Mouse (Mus musculus): ENCODE results near the gene Dmkn. TPM values are rescaled to one million over a fixed set of nuclear protein-coding genes. Genes with fewer than 3 reads are reported as not detected.
A peak's percentile ranks its signal among the peaks of the same experiment; 100 is the strongest.
"Not testable (repeated sequence)": the region's sequence is repeated elsewhere in the genome, so short reads cannot be mapped to it uniquely, and the experiment has no call there.

The Dmkn gene
- polyA plus RNA-seq (2012) = not detected in 2 replicates

DNA sequence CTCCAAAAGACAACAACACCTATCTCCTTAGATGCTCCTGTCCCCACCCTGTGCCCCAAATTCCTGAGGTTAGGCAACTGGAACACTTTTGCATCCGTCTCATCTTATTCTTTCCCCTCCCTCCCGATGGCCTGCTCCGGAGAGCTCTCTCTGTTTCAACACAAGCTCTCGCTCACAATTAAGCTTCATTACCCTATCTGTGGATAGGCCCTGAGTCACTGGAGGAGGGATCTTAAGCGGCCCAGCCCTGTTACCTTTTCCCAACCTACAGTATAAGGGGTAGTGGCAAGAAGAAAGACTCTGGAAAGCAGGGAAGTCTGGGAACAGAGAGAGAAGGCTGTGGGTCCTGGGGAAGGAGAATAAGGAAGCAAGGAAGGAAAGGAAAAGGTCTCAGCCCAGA, at the start of gene Dmkn:
Gene Dmkn, plus strand, starts transcription at position 301 of the 400 bp plus-strand sequence.
- peaks cover 2% of the 10 kb centered on the region; the same call in 1 of the 2 replicates for H3K27me3 ChIP-seq (ENCODE audit: control insufficient read depth)
- no peak for TF ChIP-seq GATA1 (IDR thresholded peaks at IDR 0.05; ENCODE audit: low read length)
- TF ChIP-seq TAL1 (IDR thresholded peaks at IDR 0.05; ENCODE audit: low read length) = no peak
- H3K36me3 ChIP-seq (ENCODE audit: control insufficient read depth) = no peaks in the 10 kb centered on the region
- no peaks in the 10 kb centered on the region for H3K9me3 ChIP-seq (ENCODE audit: control insufficient read depth, low read length)
- no peak within 1 kb of the TSS for H3K4me3 ChIP-seq (replicated peaks)
- peaks cover 5% of the 10 kb centered on the region for H3K4me1 ChIP-seq (ENCODE audit: control insufficient read depth)

DNA sequence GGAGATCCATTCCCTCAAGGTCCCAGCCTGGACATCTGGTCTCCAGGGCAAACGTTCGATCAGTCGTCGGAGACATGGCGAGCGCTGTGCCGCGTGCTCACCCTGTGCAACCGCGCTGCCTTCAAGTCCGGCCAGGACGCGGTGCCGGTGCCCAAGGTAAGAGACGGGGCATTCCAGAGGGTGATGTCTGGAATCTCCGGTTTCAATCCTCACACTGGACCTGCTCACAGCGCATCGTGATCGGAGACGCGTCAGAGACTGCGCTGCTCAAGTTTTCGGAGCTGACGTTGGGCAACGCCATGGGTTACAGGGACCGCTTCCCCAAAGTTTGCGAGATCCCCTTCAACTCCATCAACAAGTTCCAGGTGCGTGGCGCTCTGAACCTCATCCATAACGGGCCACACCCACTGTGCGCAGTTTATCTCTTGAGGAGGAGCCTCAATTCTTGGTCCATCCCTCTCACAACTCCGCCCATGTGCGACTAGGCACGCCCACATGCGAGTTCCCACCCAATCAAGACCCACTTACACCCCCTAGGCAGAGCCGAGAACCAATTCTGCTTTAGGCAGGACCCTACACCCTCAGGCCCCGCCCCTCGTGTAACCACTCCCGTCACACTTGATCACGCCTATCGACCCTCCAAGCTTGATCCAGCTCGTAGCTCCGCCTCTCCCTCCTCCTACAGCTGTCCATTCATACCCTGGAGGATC, 46.4 kb upstream of the Dmkn start:
- Histone ChIP-seq H3K36me3 (ENCODE audit: control insufficient read depth) (no peaks in the 10 kb centered on the region), H3K9me3 (ENCODE audit: control insufficient read depth, low read length) (no peaks in the 10 kb centered on the region), H3K4me1 (ENCODE audit: control insufficient read depth) (peaks cover 22% of the 10 kb centered on the region), H3K4me3 (replicated peaks) (peak overlapping the region; percentile 58), H3K27me3 (ENCODE audit: control insufficient read depth) (peaks cover 35% of the 10 kb centered on the region)
- TF ChIP-seq TAL1 (IDR thresholded peaks at IDR 0.05; ENCODE audit: low read length) (no peak), GATA1 (IDR thresholded peaks at IDR 0.05; ENCODE audit: low read length) (no peak)

DNA sequence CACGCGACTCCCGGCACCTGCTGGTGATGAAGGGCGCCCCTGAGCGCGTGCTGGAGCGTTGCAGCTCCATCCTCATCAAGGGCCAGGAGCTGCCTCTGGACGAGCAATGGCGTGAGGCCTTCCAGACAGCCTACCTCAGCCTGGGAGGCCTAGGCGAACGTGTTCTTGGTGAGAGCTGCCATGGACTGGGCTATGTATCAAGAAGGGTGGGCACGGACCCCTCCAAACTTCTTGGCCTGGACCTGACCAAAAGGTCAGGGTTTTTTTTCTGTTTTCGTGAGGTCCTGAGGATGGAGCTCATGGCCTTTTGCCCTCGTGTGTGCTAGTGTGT, 45.9 kb upstream of the Dmkn start:
- TF ChIP-seq GATA1 (IDR thresholded peaks at IDR 0.05; ENCODE audit: low read length) = no peak
- no peak for TF ChIP-seq TAL1 (IDR thresholded peaks at IDR 0.05; ENCODE audit: low read length)
- peaks cover 35% of the 10 kb centered on the region for H3K27me3 ChIP-seq (ENCODE audit: control insufficient read depth)
- no peaks in the 10 kb centered on the region for H3K9me3 ChIP-seq (ENCODE audit: control insufficient read depth, low read length)
- no peaks in the 10 kb centered on the region for H3K36me3 ChIP-seq (ENCODE audit: control insufficient read depth)
- peaks cover 20% of the 10 kb centered on the region for H3K4me1 ChIP-seq (ENCODE audit: control insufficient read depth)
- peak overlapping the region; percentile 58 for H3K4me3 ChIP-seq (replicated peaks)

DNA sequence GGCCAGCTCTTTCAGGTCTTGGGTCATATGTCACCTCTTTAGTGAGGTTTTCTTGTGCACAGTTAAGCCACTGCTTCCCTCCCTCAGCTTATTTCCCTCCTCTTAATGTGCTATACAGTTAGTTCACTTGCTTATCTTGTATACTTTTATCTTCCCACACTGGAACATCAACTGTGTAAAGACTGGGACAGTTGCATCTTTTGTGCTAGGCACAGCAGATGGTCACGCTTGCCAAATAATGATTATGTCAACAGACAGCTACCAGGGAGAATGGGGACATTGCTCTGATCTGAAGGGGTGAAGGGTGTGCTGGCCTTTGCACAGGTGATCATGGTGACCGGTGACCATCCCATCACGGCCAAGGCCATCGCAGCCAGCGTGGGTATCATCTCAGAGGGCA, 43.9 kb upstream of the Dmkn start:
- Histone ChIP-seq H3K27me3 (ENCODE audit: control insufficient read depth) (peaks cover 30% of the 10 kb centered on the region), H3K4me1 (ENCODE audit: control insufficient read depth) (peaks cover 20% of the 10 kb centered on the region), H3K9me3 (ENCODE audit: control insufficient read depth, low read length) (no peaks in the 10 kb centered on the region), H3K36me3 (ENCODE audit: control insufficient read depth) (no peaks in the 10 kb centered on the region), H3K4me3 (replicated peaks) (no peak overlapping the region)
- TF ChIP-seq TAL1 (IDR thresholded peaks at IDR 0.05; ENCODE audit: low read length) (no peak), GATA1 (IDR thresholded peaks at IDR 0.05; ENCODE audit: low read length) (no peak)

DNA sequence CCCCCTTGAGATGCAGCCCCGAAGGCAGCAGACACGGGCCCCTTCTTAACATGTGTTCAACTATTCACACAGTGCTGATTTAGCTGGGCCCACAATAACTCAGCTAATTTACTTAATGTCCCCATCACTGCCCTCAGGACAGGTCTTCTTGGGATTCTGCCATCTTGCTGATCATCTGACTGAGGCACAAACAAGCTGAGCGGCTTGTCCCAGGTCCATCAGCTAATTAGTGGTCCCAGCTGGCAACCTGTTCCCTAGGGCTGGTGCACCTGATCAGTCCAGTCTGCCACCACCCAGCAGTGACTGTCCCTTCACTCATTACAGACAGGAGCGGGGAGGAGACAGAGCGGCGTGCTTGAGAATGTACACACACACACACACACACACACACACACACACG, 42.3 kb upstream of the Dmkn start:
- Histone ChIP-seq H3K27me3 (ENCODE audit: control insufficient read depth) (peaks cover 14% of the 10 kb centered on the region), H3K4me1 (ENCODE audit: control insufficient read depth) (peaks cover 20% of the 10 kb centered on the region), H3K4me3 (replicated peaks) (no peak overlapping the region), H3K36me3 (ENCODE audit: control insufficient read depth) (no peaks in the 10 kb centered on the region; the same call in 1 of the 2 replicates), H3K9me3 (ENCODE audit: control insufficient read depth, low read length) (no peaks in the 10 kb centered on the region)
- no peak for TF ChIP-seq TAL1 (IDR thresholded peaks at IDR 0.05; ENCODE audit: low read length)
- TF ChIP-seq GATA1 (IDR thresholded peaks at IDR 0.05; ENCODE audit: low read length) = no peak

DNA sequence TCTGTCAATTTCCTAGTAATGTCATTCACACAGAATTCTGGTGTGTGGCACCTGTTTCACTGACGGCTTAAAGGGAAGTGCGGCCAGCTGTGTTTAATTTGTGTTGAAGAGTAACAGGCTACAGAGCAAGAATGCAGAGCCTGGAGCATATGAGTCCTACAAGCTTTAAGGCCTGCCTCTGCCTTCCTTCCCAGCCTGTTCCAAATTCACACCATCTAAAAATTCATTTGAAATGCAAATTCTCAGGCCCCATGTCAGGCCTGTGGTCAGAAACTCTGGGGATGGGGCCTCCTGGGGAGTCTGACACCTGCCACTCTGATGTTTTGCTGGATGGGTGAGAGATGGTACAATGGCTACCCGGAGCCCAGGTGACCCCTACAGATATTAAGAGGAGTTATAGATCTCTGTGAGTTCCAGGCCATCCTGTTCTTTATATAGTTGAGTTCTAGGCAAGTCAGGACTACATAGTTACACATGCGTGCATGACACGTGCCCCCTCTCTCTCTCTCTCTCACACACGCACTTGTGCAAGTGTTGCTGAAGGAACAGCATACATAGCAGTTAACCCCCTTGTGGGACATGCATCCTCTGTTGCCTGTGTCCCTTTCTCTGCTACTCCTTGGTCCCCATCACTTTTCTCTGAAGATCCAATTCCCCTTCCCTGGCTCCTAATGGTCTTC, 40.1 kb upstream of the Dmkn start:
- peaks cover 8% of the 10 kb centered on the region for H3K4me1 ChIP-seq (ENCODE audit: control insufficient read depth)
- TF ChIP-seq GATA1 (IDR thresholded peaks at IDR 0.05; ENCODE audit: low read length) (no peak), TAL1 (IDR thresholded peaks at IDR 0.05; ENCODE audit: low read length) (no peak)
- H3K36me3 ChIP-seq (ENCODE audit: control insufficient read depth) = peaks cover 16% of the 10 kb centered on the region
- H3K27me3 ChIP-seq (ENCODE audit: control insufficient read depth) = no peaks in the 10 kb centered on the region
- no peak overlapping the region for H3K4me3 ChIP-seq (replicated peaks)
- no peaks in the 10 kb centered on the region for H3K9me3 ChIP-seq (ENCODE audit: control insufficient read depth, low read length)

DNA sequence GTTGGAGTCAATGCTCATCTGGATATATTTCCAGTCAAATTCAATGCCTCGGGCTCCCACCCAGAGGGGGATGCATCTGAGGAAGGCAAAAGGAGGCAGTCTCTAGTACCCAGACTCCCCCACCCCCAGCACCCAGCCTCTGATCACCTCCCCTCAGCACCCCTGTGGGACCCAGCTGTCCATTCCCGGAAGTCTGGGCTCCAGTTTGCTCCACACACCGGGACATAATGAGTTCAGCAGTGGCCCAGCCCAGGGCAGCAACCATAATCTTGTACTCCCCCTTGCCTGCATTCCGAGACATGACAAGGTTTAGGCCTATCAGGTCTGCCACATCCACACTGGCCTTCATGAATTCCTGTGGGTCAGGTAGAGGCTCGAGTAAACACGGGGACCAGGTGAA, 35.3 kb upstream of the Dmkn start:
- Histone ChIP-seq H3K36me3 (ENCODE audit: control insufficient read depth) (peaks cover 39% of the 10 kb centered on the region), H3K27me3 (ENCODE audit: control insufficient read depth) (no peaks in the 10 kb centered on the region), H3K9me3 (ENCODE audit: control insufficient read depth, low read length) (no peaks in the 10 kb centered on the region), H3K4me3 (replicated peaks) (peak overlapping the region; percentile 77), H3K4me1 (ENCODE audit: control insufficient read depth) (peaks cover 26% of the 10 kb centered on the region)
- no peak for TF ChIP-seq TAL1 (IDR thresholded peaks at IDR 0.05; ENCODE audit: low read length)
- TF ChIP-seq GATA1 (IDR thresholded peaks at IDR 0.05; ENCODE audit: low read length) = no peak

DNA sequence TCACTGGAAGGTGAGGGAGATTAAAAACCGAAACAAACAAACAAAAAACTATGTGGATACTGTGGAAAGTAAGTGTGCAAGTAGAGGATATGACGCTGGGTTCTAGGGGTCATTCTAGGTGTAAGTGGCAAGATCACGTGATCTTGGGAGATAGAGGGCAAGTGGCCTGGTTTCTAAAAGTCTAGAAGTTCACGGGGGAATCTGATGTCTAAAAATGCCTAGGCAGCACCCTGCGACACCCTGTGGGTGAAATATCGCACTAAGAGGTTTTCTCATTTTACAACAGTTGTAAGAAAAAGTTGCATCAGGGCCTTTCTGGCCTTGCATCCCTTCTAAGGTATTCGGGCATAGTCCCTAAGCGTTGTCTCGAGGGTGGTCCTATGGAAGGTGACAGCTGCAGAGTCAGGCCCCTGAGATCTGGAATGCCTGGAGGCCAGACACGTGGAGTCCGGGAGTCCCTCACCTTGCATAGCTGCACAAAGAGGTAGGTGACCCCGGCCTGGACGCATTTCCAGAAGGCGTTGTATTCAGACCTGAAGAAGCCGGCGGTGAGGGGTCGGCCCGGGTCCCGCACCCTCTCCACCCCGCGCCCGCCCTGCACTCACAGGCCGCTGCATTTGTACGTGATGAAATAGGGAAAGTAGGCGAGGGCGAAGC, 34.7 kb upstream of the Dmkn start:
- Histone ChIP-seq H3K4me1 (ENCODE audit: control insufficient read depth) (peaks cover 26% of the 10 kb centered on the region), H3K27me3 (ENCODE audit: control insufficient read depth) (no peaks in the 10 kb centered on the region), H3K36me3 (ENCODE audit: control insufficient read depth) (peaks cover 45% of the 10 kb centered on the region), H3K4me3 (replicated peaks) (peak overlapping the region; percentile 77), H3K9me3 (ENCODE audit: control insufficient read depth, low read length) (no peaks in the 10 kb centered on the region)
- TF ChIP-seq GATA1 (IDR thresholded peaks at IDR 0.05; ENCODE audit: low read length) (no peak), TAL1 (IDR thresholded peaks at IDR 0.05; ENCODE audit: low read length) (no peak)

DNA sequence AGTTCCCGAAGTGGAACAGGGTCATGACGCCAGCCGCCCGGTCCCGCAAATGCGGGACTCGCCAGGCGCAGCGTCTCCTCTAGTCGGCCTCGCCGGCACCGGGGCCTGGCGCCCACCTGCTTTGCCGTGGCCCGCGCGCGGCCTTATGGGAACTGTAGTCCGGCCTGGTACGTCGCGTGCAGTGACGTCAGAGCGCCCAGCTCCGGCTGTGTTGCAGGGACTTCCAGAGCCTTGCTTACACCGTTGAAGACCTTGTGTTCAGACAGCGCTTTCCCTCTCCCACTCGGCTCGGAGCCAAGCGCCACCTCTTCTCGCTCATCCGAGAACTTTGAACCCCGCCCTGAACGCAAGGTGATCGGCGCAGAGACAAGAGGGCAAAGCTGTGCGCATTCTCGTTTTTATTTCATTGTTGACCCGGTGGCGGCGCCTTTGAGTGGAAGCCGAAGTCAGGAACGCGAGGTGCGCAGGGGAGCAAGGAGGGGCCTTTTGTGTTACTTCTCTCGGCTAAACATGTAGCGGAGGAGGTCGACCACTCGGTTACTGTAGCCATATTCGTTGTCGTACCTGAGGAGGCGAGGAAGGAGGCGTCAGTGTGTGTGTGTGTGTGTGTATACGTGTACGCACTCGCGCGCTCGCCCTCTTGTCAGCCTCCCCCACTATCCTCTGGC, 34.0 kb upstream of the Dmkn start, which contains the start of gene Tmem147:
Gene Tmem147, minus strand, starts transcription at position 145 of the 668 bp plus-strand sequence.
- Histone ChIP-seq H3K9me3 (ENCODE audit: control insufficient read depth, low read length) (no peaks in the 10 kb centered on the region), H3K27me3 (ENCODE audit: control insufficient read depth) (no peaks in the 10 kb centered on the region), H3K4me1 (ENCODE audit: control insufficient read depth) (peaks cover 26% of the 10 kb centered on the region), H3K4me3 (replicated peaks) (peak within 1 kb of the TSS; percentile 77), H3K36me3 (ENCODE audit: control insufficient read depth) (peaks cover 49% of the 10 kb centered on the region)
- TF ChIP-seq GATA1 (IDR thresholded peaks at IDR 0.05; ENCODE audit: low read length) (no peak), TAL1 (IDR thresholded peaks at IDR 0.05; ENCODE audit: low read length) (no peak)

DNA sequence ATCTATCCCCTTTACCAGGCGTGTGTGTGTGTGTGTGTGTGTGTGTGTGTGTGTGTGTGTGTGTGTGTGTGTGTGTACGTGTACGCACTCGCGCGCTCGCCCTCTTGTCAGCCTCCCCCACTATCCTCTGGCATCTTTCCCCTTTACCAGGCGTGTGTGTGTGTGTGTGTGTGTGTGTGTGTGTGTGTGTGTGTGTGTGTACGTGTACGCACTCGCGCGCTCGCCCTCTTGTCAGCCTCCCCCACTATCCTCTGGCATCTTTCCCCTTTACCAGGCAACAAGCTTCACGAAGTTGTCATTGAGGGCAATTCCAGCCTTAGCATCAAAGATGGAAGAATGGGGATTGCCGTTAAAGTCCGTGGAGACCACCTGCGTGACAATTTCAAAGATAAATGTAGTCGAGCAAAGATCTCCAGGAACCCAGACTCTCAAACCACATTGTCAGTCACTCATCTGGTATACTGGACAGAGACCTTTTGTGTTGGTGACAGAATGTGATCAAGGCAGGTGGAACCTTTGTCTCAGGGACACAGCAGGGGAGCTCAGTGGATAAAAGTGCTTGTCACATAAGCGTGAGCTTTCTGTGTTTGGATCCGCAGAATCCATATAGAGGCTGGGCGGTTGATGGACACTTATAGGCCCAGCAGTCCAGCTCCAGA, 33.4 kb upstream of the Dmkn start:
- H3K9me3 ChIP-seq (ENCODE audit: control insufficient read depth, low read length); H3K27me3 ChIP-seq (ENCODE audit: control insufficient read depth): not testable (repeated sequence)
- Histone ChIP-seq H3K36me3 (ENCODE audit: control insufficient read depth) (peaks cover 54% of the 10 kb centered on the region), H3K4me3 (replicated peaks) (peak overlapping the region; percentile 77), H3K4me1 (ENCODE audit: control insufficient read depth) (peaks cover 26% of the 10 kb centered on the region)
